Mouse (Mus musculus) T-helper 1 cell (primary cell): Measurements from ENCODE around the gene Ubr7.

ENCODE experiments used
- in situ Hi-C: fragments of 300-600 bp; cut with MboI, MseI; formaldehyde crosslinking; loops from one replicate; pipeline ENCODE4 v1.15.1; 2025; ENCODE audit warnings: high pct_unique_total_duplicates

Ubr7 gene

GRCm38 (mm10) chr12:102743036-102743588 is 14.7 kb upstream of the Ubr7 start:
- in situ Hi-C loops, result loop anchor here (5.0 kb wide), 1 partner anchor 139 kb away; no protein-coding TSS in a partner anchor

- in situ Hi-C loops, result loop anchor here (5.0 kb wide), 1 partner anchor 138 kb away; no protein-coding TSS in a partner anchor
Observed at GRCm38 (mm10) chr12:102743589-102744574, 13.9 kb upstream of the Ubr7 start, which contains the start of the genes Moap1 and Tmem251. Gene Moap1, minus strand, starts transcription at chr12:102743661. Gene Tmem251, plus strand, starts transcription at chr12:102743762.

DNA sequence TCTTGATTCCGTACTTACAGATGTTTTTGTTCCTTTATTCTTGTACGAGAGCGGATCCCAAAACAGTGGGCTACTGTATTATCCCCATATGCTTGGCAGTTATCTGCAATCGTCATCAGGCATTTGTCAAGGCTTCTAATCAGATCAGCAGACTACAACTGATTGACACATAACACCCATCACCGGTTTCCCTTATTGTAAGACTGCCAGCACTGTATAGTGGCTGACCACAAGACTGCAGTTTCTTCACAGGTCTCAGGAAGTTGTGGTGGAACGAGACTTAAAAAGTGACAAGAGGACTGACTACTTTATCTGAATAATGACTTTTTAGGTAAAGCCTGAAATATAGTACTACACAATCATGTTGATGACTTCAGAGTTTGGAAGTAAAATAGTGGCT is 12.9 kb upstream of the Ubr7 start:
- in situ Hi-C loops, result loop anchor here (5.0 kb wide), 1 partner anchor 137 kb away; no protein-coding TSS in a partner anchor

GRCm38 (mm10) chr12:102748256-102748655 is 9.5 kb upstream of the Ubr7 start:
- in situ Hi-C loops, result no loop called here

GRCm38 (mm10) chr12:102756304-102756703 is 1.5 kb upstream of the Ubr7 start:
- in situ Hi-C loops, result no loop called here

- in situ Hi-C loops, result no loop called here
Observed at GRCm38 (mm10) chr12:102757055-102757688, 595 bp upstream of the Ubr7 start.

DNA sequence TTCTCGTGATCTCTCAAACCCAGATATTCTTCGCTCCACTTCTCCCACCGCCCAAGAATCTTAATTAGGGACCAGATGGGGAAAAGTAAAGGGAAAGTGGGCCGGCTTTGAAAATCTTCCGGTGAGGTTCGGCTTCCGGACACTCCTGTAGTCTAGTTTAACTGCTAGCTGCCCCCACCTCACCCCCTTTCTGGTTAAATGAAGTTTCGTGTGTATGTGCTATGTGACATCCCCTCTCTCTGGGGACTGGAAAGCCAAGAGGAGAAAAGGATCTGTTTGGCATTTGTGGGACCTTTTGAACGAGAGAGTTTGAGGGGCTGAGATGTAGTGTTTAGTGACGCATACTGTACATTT is 613 bp downstream of the Ubr7 start, which contains the start of gene Gm20604:
TSS of gene Gm20604 (minus strand) at position 270 of the 354 bp plus-strand sequence.
- in situ Hi-C loops, result no loop called here

DNA sequence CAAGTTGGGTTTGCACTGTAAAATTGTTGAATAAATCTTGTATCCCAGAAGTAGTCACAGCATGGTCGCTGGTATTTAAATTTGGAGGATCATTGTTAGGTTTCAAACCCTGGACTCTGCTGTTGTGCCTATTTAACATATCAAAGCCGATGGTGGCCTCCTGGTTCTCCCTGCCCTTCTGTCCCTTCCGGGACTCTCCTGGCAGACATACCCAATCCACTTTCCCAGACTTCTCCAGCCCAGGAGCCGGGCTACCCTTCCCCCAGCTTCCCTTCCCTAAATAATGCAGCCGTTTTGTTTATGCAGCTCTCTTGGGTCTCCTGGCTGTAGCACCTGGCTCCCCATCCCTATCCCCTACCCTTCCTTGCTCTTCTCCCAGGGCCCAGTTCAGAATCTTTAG is 1.2 kb downstream of the Ubr7 start:
- in situ Hi-C loops, result no loop called here

DNA sequence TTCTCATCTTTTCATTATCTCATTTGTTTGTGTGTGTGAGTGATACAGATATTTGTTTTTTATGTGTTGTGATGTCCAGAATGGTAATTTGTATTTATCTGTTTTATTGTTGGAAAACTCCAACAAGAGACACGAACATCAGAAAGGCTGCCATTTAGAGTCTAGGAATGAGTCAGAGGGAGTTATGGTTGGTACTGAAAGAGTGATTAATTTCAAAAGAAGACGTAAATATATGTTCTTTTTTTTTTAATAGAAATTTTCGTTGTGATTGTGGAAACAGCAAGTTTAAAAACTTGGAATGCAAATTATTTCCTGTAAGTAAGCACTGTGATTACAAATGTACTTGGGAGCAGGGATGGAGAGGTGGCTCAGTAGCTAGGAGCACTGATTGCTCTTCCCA is 3.9 kb downstream of the Ubr7 start:
- in situ Hi-C loops, result no loop called here

DNA sequence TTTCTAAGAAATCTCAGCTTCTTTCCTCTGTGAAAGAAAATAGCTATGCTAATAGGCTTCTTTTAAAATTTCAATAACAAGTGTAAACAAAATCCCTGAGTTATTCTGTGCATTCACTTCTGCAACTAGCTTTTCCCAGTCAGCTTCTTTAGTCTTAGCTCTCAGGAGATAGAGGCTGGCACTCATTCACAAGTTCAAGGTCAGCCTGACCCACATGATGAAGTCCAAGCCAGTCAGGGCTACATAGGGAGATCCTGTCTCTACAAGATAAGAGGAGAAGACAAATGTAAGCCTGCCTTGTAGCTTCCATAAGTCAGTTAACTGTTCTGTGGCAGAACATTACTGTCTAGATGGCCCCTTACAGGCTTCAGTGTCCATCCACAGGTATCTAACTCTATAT is 5.9 kb downstream of the Ubr7 start:
- in situ Hi-C loops, result no loop called here

DNA sequence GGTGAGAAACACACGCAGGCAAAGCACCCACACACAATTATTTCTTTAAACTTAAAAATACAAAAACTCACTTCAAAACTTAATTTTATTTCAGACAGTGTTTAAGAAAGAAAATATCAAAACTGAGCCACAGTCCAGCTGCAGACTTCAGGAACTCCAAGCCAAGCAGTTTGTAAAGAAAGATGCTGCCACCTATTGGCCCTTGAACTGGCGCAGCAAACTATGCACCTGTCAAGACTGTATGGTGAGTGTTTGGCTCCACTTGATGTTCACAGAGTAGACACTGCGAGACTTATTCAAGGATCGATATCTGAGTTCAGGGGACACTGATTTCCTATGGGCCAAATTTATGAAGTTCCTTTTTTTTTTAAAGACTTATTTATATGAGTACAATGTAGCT is 11.2 kb downstream of the Ubr7 start:
- in situ Hi-C loops, result no loop called here

DNA sequence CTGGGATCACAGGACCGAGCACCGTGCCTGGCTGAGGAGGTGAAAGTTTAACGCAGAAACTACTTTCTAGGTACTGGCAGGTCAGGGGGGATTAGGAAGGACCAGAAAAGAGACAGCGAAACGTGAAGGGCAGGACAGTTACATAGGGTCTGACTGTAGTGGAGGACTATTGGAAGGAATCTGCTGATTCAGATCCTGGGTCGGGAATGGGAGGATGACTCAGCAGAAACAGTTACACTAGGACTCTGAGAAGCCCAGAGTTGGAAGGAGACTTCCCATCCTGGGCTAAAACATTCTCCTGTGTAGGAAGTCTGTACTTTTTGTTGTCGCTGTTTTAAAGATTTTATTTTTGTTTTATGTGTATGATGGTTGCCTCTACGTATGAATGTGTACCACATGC is 13.8 kb downstream of the Ubr7 start:
- in situ Hi-C loops, result no loop called here

DNA sequence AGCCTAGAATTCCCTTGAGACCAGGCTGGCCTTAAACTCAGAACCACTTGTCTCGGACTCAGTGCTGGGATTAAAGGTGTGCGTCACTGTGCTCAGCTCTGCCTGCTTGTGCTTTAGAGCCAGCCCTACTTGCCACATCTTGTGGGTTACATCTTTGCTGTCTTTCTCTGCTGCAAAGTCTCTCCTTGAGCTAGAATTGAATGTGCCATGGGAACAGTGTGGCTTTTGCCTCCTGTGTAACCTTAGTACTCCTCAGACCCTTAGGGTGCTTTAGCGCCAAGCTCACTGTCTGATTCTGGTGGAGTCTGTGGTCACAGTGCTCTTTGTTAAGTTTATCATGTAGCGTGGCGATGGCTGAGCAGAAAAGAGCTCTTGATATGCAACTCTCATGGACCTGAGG is 14.9 kb downstream of the Ubr7 start:
- in situ Hi-C loops, result no loop called here

DNA sequence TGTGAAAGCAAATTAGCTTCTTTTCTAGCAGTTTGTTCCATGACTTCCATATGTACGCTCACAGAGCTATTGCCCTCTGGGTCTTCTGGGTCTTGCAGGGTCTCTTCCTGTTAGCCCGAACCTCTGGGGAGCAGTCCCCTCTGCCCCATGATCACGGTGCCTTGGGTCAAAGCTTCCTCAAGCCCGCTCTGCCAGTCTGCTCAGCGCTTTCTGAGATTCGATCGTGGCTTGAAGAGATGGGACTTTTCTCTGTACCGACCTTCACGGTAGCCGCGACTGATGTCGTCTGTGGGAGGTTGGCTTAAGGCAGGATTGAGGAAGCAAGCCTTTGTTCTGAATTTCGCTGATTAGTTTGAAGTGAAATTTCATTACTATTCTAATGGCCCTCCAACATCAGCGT is 18.3 kb downstream of the Ubr7 start:
- in situ Hi-C loops, result no loop called here

DNA sequence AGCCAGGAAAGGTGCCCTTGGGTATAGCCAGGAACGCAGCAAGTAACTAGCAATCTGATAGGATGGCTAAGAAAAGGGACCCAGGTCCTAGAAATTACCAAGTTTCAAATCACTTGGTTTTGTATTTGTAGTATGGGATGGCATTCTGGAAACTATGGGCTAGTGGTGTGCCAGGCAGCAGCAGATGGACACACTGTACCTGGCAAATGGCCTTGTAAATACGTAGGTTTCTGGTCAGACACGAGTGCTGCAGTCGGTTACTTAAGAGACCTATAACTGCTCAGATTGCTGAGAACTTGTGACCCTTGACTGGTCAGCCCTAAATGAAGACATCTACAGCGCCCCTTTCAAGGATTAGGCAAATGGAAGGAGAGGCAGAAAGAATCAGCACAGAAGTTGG is 20.4 kb downstream of the Ubr7 start:
- in situ Hi-C loops, result no loop called here

- in situ Hi-C loops, result no loop called here
Observed at GRCm38 (mm10) chr12:102779452-102779851, 21.7 kb downstream of the Ubr7 start.

- in situ Hi-C loops, result no loop called here
Observed at GRCm38 (mm10) chr12:102782841-102783240, 25.1 kb downstream of the Ubr7 start.

DNA sequence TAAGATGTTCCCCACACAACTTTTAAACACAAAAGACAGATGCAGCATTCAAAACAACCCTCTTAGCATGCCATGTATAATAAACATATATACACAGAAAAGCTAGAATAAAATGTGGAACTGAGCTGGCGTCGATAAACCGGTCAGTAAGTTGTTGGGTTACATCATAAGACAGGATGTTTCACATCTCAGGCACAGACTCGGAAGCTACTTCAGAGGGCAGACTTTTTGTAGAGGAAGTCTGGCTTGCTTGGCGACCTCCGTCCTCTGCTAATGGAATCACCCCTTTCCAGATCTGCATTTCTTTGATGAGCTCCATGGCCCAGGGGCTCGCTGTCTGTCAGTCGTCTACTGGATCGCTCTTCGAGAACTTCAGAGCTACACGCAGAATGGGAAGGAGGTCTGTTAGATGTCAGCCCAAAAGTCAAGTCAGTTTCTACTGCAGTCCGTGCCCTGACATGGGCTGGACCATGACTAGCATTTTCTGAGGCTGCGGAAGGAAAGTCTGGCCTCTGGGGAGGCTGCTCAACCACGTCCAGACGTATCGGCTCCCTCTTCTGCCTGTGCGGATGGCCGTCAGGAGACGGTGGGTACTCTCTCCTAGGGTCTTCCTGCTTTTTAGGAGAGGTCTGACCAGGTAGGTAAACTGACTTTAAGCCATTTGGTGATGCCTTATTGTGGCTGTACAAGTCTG is 27.3 kb downstream of the Ubr7 start:
- in situ Hi-C loops, result no loop called here

GRCm38 (mm10) chr12:102785593-102785985 is 27.8 kb downstream of the Ubr7 start:
- in situ Hi-C loops, result no loop called here

DNA sequence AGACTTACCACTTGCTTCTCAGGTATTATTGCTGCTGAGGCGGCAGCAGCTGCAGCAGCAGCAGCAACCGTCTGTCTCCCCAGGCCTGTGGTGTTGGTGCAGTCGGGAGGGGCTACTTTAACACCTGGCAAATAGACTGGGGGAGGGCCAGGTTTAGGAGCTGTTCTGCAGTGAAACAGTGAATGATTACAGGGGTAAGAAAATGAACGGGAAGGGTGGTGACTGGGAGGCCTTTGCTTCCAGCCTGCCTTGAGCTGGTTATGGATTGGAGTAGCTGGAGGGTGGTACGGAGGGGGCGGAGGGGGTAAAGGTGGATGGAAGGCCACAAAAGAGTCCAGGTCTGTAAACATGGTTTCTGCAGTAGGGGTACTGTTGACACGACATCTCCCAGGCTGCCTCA is 30.2 kb downstream of the Ubr7 start:
- in situ Hi-C loops, result no loop called here

DNA sequence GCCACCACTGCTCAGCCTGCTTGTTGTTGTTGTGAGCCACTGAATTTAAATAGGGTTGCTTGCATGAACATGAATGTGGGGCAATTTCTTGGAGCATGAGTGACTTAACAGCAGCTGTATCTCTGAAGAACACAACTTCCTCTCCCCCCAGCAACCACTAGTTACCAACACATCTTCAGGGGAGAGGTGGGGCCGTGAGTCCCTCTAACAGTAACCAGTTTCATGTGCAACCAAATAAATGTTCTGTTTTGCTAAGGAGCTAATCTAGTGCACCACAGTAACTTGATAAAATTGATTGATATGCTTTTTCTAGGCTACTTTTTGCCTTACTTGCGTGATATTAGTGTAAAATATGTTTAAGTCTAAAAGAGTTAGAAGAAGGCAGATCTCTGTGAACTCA is 41.8 kb downstream of the Ubr7 start:
- in situ Hi-C loops, result loop anchor here (5.0 kb wide), 1 partner anchor 253 kb away; no protein-coding TSS in a partner anchor

- in situ Hi-C loops, result loop anchor here (25.0 kb wide), 1 partner anchor 1897 kb away; no protein-coding TSS in a partner anchor
Observed at GRCm38 (mm10) chr12:102814858-102815257, 57.1 kb downstream of the Ubr7 start.
